Mouse (Mus musculus) testis, postnatal 10 days (tissue): ENCODE measurements around the gene Mier1.
"Not testable (repeated sequence)": the region's sequence is repeated elsewhere in the genome, so short reads cannot be mapped to it uniquely, and the experiment has no call there.

Experiments used
- DNase-seq: peaks from one replicate; pipeline ENCODE4 v3.0.0; 2021; ENCODE audit warnings: low spot score

Mier1 gene

GRCm38 (mm10) chr4:103166198-103166597 lies 52.0 kb downstream of the Mier1 start:
- DNase-seq: not testable (repeated sequence)

- no peak for DNase-seq
Measured at GRCm38 (mm10) chr4:103171256-103171655, 57.1 kb downstream of the Mier1 start.

GRCm38 (mm10) chr4:103173507-103173906 lies 59.3 kb downstream of the Mier1 start:
- DNase-seq: no peak

GRCm38 (mm10) chr4:103174001-103174400 lies 59.8 kb downstream of the Mier1 start:
- DNase-seq: no peak

GRCm38 (mm10) chr4:103177681-103178080 lies 63.5 kb downstream of the Mier1 start:
- DNase-seq: no peak

GRCm38 (mm10) chr4:103178635-103179318 lies 64.6 kb downstream of the Mier1 start:
- DNase-seq: peak; percentile 49

- no peak for DNase-seq
Measured at GRCm38 (mm10) chr4:103179581-103179980, 65.4 kb downstream of the Mier1 start.

GRCm38 (mm10) chr4:103180300-103180888 lies 66.2 kb downstream of the Mier1 start:
- no peak for DNase-seq

GRCm38 (mm10) chr4:103188786-103189640 lies 74.8 kb downstream of the Mier1 start:
- DNase-seq: no peak

GRCm38 (mm10) chr4:103192421-103192820 lies 78.2 kb downstream of the Mier1 start:
- DNase-seq: no peak

- no peak for DNase-seq
Measured at GRCm38 (mm10) chr4:103197401-103197800, 83.2 kb downstream of the Mier1 start.

GRCm38 (mm10) chr4:103199086-103199485 lies 84.9 kb downstream of the Mier1 start:
- no peak for DNase-seq

- no peak for DNase-seq
Measured at GRCm38 (mm10) chr4:103200046-103200445, 85.9 kb downstream of the Mier1 start.

GRCm38 (mm10) chr4:103203646-103204045 lies 89.5 kb downstream of the Mier1 start:
- DNase-seq: no peak

GRCm38 (mm10) chr4:103208553-103208952 lies 94.4 kb downstream of the Mier1 start:
- DNase-seq: no peak

- no peak for DNase-seq
Measured at GRCm38 (mm10) chr4:103213859-103214497, 99.8 kb downstream of the Mier1 start.

- peak; percentile 75 for DNase-seq
Measured at GRCm38 (mm10) chr4:103214498-103214924, 100.3 kb downstream of the Mier1 start.
